Mouse (Mus musculus) heart, adult 10 weeks (tissue): ENCODE measurements around the gene Vsnl1. TPM values are rescaled to one million over a fixed set of nuclear protein-coding genes. Genes with fewer than 3 reads are reported as not detected.

Experiments used
- polyA plus RNA-seq: library from polyadenylated mRNA; stranded (reverse); fragments of 350-450 nt; fragmentation: Illumina TruSeq; extraction: RNeasy Lipid Tissue Mini Kit (QIAGEN cat#74804); gene quantifications from one replicate; pipeline ENCODE4 v1.2.3, GENCODE M21; 2014; ENCODE audit warnings: low read depth, low replicate concordance

Vsnl1 gene
- 0.47 TPM for polyA plus RNA-seq

DNA sequence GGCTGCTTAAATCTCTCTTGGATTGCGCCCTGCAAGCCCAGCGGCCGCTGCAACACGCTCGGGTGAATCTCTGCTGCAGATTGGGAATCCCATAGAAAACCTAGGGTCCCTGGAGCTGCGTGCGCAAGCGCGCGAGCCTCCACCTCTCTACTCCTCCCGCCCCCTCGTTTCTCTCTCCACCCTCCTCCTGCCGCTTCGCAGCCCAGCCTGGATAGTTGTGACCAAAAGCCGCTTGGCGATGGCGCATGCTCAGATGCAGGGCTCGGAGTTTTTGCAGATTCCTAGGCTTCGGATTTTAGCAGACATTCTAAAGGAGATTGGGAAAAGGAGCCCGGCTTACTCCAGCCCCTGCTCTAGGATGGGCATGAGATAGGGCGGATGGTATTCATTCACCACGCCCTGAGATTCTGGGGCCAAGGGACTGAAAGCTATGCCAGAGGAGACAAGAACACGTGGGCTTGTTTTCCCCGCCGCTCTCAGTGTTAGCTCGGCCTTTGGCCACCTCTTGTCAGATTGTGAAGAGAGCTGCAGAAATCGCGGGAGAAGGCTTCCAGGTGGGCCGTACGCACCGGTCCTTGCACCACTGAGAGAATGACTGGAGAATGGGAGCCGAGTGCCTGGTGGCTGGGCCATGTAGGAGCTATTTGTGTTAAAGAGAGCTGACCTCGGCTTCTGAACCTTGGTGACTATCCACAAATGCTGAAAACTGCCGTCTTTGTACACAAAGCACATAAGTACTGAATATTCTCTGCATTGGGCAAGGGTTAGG is at the start of gene Vsnl1:
Gene Vsnl1 (minus strand): TSS at position 117 of the 769 bp plus-strand sequence.

DNA sequence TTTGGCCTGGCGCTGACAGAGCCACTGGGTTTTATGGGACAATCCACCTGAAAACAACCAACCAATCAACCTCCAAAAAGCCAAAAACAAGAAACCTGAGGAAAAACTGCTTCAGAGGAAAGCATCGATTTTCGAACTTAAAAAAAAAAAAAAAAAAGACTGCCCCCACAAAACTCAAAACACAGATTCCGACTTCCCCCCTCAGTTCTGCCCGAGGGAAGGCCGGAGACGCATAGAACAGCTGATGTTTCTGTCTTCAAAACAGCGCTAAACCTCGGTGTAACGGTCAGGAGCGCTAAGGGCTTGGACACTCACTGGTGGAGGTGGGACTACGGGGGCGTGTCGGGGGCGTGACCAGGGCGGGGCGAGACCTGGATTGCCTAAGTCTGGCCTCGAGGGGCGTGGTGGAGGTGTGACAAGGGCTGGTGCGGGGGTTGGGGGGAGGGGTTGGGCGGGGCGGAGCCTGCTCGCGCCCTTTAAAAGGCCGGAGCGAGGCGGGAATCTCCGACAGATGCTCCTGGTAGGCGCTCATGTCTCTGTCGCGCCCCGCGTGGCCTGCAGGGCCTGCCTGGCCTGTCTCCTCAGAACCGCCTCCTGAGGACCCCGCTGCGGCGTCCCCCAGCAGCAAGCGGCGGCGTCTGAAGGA is 19.3 kb upstream of the Vsnl1 start, which contains the start of gene Rad51ap2:
Gene Rad51ap2 (plus strand): TSS at position 531 of the 646 bp plus-strand sequence.

Other genes with a start within 250 kb of the Vsnl1 start
- gene Msgn1, start 227.6 kb downstream of the Vsnl1 start, polyA plus RNA-seq, result not detected
- 0.37 TPM for gene Gen1, start 170.8 kb downstream of the Vsnl1 start, polyA plus RNA-seq
- gene Smc6, start 170.7 kb downstream of the Vsnl1 start, polyA plus RNA-seq, result 25.8 TPM
- not detected for gene Rad51ap2, start 19.5 kb upstream of the Vsnl1 start, polyA plus RNA-seq